Mouse (Mus musculus): ENCODE results near the gene Mog. TPM values are rescaled to one million over a fixed set of nuclear protein-coding genes. Genes with fewer than 3 reads are reported as not detected.
A peak's percentile ranks its signal among the peaks of the same experiment; 100 is the strongest.

The Mog gene
- polyA plus RNA-seq, 1 experiment from 2014 or later, result 0.14 TPM

- Histone ChIP-seq H3K27me3 (replicated peaks) (peaks cover 3% of the 10 kb centered on the region), H3K9me3 (no peaks in the 10 kb centered on the region), H3K4me1 (replicated peaks) (peaks cover 14% of the 10 kb centered on the region; the same call in 1 of the 2 replicates), H3K4me3 (replicated peaks) (no peak overlapping the region), H3K27ac (no peak overlapping the region), H3K4me2 (replicated peaks) (0 out of 2 replicates have a peak overlapping the region, but pooled peaks have one; percentile 9), H3K36me3 (no peaks in the 10 kb centered on the region), H3K9ac (no peak overlapping the region)
- WGBS, result 37% methylated on average over 5 of the region's 5 CpGs
- peak; percentile 54 for ATAC-seq
These were observed 40.7 kb downstream of the Mog start for GRCm38 (mm10) chr17:36982253-36983155.

GRCm38 (mm10) chr17:36981845-36982244, 41.4 kb downstream of the Mog start:
- Histone ChIP-seq H3K4me1 (replicated peaks) (peaks cover 14% of the 10 kb centered on the region; the same call in 1 of the 2 replicates), H3K4me3 (replicated peaks) (no peak overlapping the region), H3K36me3 (no peaks in the 10 kb centered on the region), H3K9me3 (no peaks in the 10 kb centered on the region), H3K4me2 (replicated peaks) (peak overlapping the region; percentile 52), H3K27me3 (replicated peaks) (no peaks in the 10 kb centered on the region), H3K27ac (no peak overlapping the region), H3K9ac (no peak overlapping the region)
- WGBS, result 5% methylated on average over 4 of the region's 4 CpGs
- peak; percentile 76 for ATAC-seq

- peak; percentile 67 for ATAC-seq
- 10% methylated on average over 18 of the region's 18 CpGs for WGBS
- Histone ChIP-seq H3K9ac (no peak within 1 kb of the TSS), H3K27ac (no peak within 1 kb of the TSS), H3K9me3 (no peaks in the 10 kb centered on the region), H3K4me2 (replicated peaks) (peak within 1 kb of the TSS; percentile 52), H3K27me3 (replicated peaks) (no peaks in the 10 kb centered on the region), H3K36me3 (no peaks in the 10 kb centered on the region), H3K4me1 (replicated peaks) (peaks cover 14% of the 10 kb centered on the region; the same call in 1 of the 2 replicates), H3K4me3 (replicated peaks) (0 out of 2 replicates have a peak within 1 kb of the TSS, but pooled peaks have one; percentile 9)
These were observed 41.9 kb downstream of the Mog start, which contains the start of gene 2410137M14Rik for GRCm38 (mm10) chr17:36981221-36981813. Gene 2410137M14Rik, minus strand, starts transcription at chr17:36981237.

- Histone ChIP-seq H3K4me2 (replicated peaks) (no peak overlapping the region), H3K27me3 (replicated peaks) (no peaks in the 10 kb centered on the region; the same call in 1 of the 2 replicates), H3K27ac (no peak overlapping the region), H3K4me3 (replicated peaks) (no peak overlapping the region), H3K9ac (no peak overlapping the region), H3K36me3 (no peaks in the 10 kb centered on the region), H3K9me3 (no peaks in the 10 kb centered on the region), H3K4me1 (replicated peaks) (no peaks in the 10 kb centered on the region)
- ATAC-seq, result no peak
- whole genome bisulfite sequencing, result 70% methylated on average over 8 of the region's 8 CpGs
These were observed 49.9 kb downstream of the Mog start for GRCm38 (mm10) chr17:36973271-36973787.

- WGBS, result 84% methylated on average over 3 of the region's 3 CpGs
- Histone ChIP-seq H3K9ac (no peak overlapping the region), H3K27me3 (replicated peaks) (no peaks in the 10 kb centered on the region; the same call in 1 of the 2 replicates), H3K4me1 (replicated peaks) (no peaks in the 10 kb centered on the region), H3K4me3 (replicated peaks) (no peak overlapping the region), H3K36me3 (no peaks in the 10 kb centered on the region), H3K4me2 (replicated peaks) (no peak overlapping the region), H3K27ac (no peak overlapping the region), H3K9me3 (no peaks in the 10 kb centered on the region)
- ATAC-seq, result no peak
These were observed 50.4 kb downstream of the Mog start for GRCm38 (mm10) chr17:36972791-36973190.

- H3K9ac ChIP-seq, result no peak overlapping the region
- H3K27me3 ChIP-seq (replicated peaks), result no peaks in the 10 kb centered on the region; the same call in 1 of the 2 replicates
- no peak for ATAC-seq
- no peak overlapping the region for H3K4me3 ChIP-seq (replicated peaks)
- no peak overlapping the region for H3K4me2 ChIP-seq (replicated peaks)
- no peaks in the 10 kb centered on the region for H3K9me3 ChIP-seq
- H3K4me1 ChIP-seq (replicated peaks), result no peaks in the 10 kb centered on the region
- no peak overlapping the region for H3K27ac ChIP-seq
- H3K36me3 ChIP-seq, result no peaks in the 10 kb centered on the region
- 84% methylated on average over 6 of the region's 6 CpGs for WGBS
These were observed 51.9 kb downstream of the Mog start for GRCm38 (mm10) chr17:36971172-36971850.

GRCm38 (mm10) chr17:36970316-36970890, 52.8 kb downstream of the Mog start:
- peak; percentile 34; the same call in 1 of the 2 replicates for ATAC-seq
- H3K36me3 ChIP-seq, result no peaks in the 10 kb centered on the region
- H3K4me1 ChIP-seq (replicated peaks), result no peaks in the 10 kb centered on the region
- no peak overlapping the region for H3K4me2 ChIP-seq (replicated peaks)
- H3K9ac ChIP-seq, result no peak overlapping the region
- H3K27ac ChIP-seq, result no peak overlapping the region
- 77% methylated on average over 14 of the region's 14 CpGs for WGBS
- no peaks in the 10 kb centered on the region; the same call in 1 of the 2 replicates for H3K27me3 ChIP-seq (replicated peaks)
- no peak overlapping the region for H3K4me3 ChIP-seq (replicated peaks)
- no peaks in the 10 kb centered on the region for H3K9me3 ChIP-seq

GRCm38 (mm10) chr17:36966875-36967274, 56.3 kb downstream of the Mog start:
- ATAC-seq, result no peak
- Histone ChIP-seq H3K4me2 (replicated peaks) (no peak overlapping the region), H3K27me3 (replicated peaks) (no peaks in the 10 kb centered on the region; the same call in 1 of the 2 replicates), H3K27ac (no peak overlapping the region), H3K36me3 (no peaks in the 10 kb centered on the region), H3K9ac (no peak overlapping the region), H3K4me3 (replicated peaks) (no peak overlapping the region), H3K9me3 (no peaks in the 10 kb centered on the region), H3K4me1 (replicated peaks) (no peaks in the 10 kb centered on the region)
- WGBS, result 76% methylated on average over 1 of the region's 1 CpGs

- no peak overlapping the region for H3K4me3 ChIP-seq (replicated peaks)
- no peaks in the 10 kb centered on the region for H3K27me3 ChIP-seq (replicated peaks)
- ATAC-seq, result no peak
- peaks cover 10% of the 10 kb centered on the region for H3K4me1 ChIP-seq (replicated peaks)
- H3K27ac ChIP-seq, result no peak overlapping the region
- no peak overlapping the region for H3K9ac ChIP-seq
- 0 out of 2 replicates have a peak, but pooled peaks cover under 1% of the 10 kb centered on the region for H3K36me3 ChIP-seq
- WGBS, result 47% methylated on average over 1 of the region's 1 CpGs
- no peak overlapping the region for H3K4me2 ChIP-seq (replicated peaks)
- no peaks in the 10 kb centered on the region for H3K9me3 ChIP-seq
These were observed 62.1 kb downstream of the Mog start for GRCm38 (mm10) chr17:36961125-36961524.

Measured in intestine, embryonic 15.5 days (tissue).